Mouse (Mus musculus): ENCODE measurements around the gene Mpi. TPM values are rescaled to one million over a fixed set of nuclear protein-coding genes. Genes with fewer than 3 reads are reported as not detected.

The Mpi gene
- polyA plus RNA-seq (2011; ENCODE audit: insufficient read length, low read depth, missing spikeins): 32.2 and 35.6 TPM in 2 replicates

- Histone ChIP-seq H3K4me1 (ENCODE audit: control insufficient read depth, insufficient read depth, low read length) (peaks cover 4% of the 10 kb centered on the region; the same call in 1 of the 2 replicates), H3K4me3 (ENCODE audit: insufficient read depth, low read length) (peak within 1 kb of the TSS; percentile 71), H3K27ac (ENCODE audit: insufficient read depth, low read length) (no peak within 1 kb of the TSS)
- TF ChIP-seq CTCF (IDR thresholded peaks at IDR 0.05; ENCODE audit: borderline replicate concordance, insufficient read depth, low read length): no peak
- TF ChIP-seq POLR2A (IDR thresholded peaks at IDR 0.05; ENCODE audit: low read depth, low read length): peak; percentile 91
Observed at GRCm38 (mm10) chr9:57552139-57552887, at the start of gene Mpi. TSS of gene Mpi (minus strand) at chr9:57552763.

GRCm38 (mm10) chr9:57602098-57602497 is 49.5 kb upstream of the Mpi start:
- H3K4me1 ChIP-seq (ENCODE audit: control insufficient read depth, insufficient read depth, low read length): peaks cover 11% of the 10 kb centered on the region
- TF ChIP-seq CTCF (IDR thresholded peaks at IDR 0.05; ENCODE audit: borderline replicate concordance, insufficient read depth, low read length) (no peak), POLR2A (IDR thresholded peaks at IDR 0.05; ENCODE audit: low read depth, low read length) (no peak)
- H3K27ac ChIP-seq (ENCODE audit: insufficient read depth, low read length): no peak overlapping the region
- no peak overlapping the region for H3K4me3 ChIP-seq (ENCODE audit: insufficient read depth, low read length)

- no peak for TF ChIP-seq CTCF (IDR thresholded peaks at IDR 0.05; ENCODE audit: borderline replicate concordance, insufficient read depth, low read length)
- no peak for TF ChIP-seq POLR2A (IDR thresholded peaks at IDR 0.05; ENCODE audit: low read depth, low read length)
- peak overlapping the region; percentile 83 for H3K27ac ChIP-seq (ENCODE audit: insufficient read depth, low read length)
- H3K4me3 ChIP-seq (ENCODE audit: insufficient read depth, low read length): no peak overlapping the region
- peaks cover 11% of the 10 kb centered on the region for H3K4me1 ChIP-seq (ENCODE audit: control insufficient read depth, insufficient read depth, low read length)
Observed at GRCm38 (mm10) chr9:57601353-57601706, 48.8 kb upstream of the Mpi start.

GRCm38 (mm10) chr9:57600620-57601352 is 48.2 kb upstream of the Mpi start:
- TF ChIP-seq CTCF (IDR thresholded peaks at IDR 0.05; ENCODE audit: borderline replicate concordance, insufficient read depth, low read length) (no peak), POLR2A (IDR thresholded peaks at IDR 0.05; ENCODE audit: low read depth, low read length) (no peak)
- no peak overlapping the region for H3K4me3 ChIP-seq (ENCODE audit: insufficient read depth, low read length)
- peak overlapping the region; percentile 83 for H3K27ac ChIP-seq (ENCODE audit: insufficient read depth, low read length)
- H3K4me1 ChIP-seq (ENCODE audit: control insufficient read depth, insufficient read depth, low read length): peaks cover 11% of the 10 kb centered on the region

GRCm38 (mm10) chr9:57598851-57599563 is 46.4 kb upstream of the Mpi start:
- Histone ChIP-seq H3K4me3 (ENCODE audit: insufficient read depth, low read length) (no peak overlapping the region), H3K27ac (ENCODE audit: insufficient read depth, low read length) (no peak overlapping the region), H3K4me1 (ENCODE audit: control insufficient read depth, insufficient read depth, low read length) (peaks cover 11% of the 10 kb centered on the region)
- no peak for TF ChIP-seq CTCF (IDR thresholded peaks at IDR 0.05; ENCODE audit: borderline replicate concordance, insufficient read depth, low read length)
- TF ChIP-seq POLR2A (IDR thresholded peaks at IDR 0.05; ENCODE audit: low read depth, low read length): no peak

- no peak overlapping the region for H3K27ac ChIP-seq (ENCODE audit: insufficient read depth, low read length)
Observed at GRCm38 (mm10) chr9:57597929-57598382, 45.4 kb upstream of the Mpi start.

GRCm38 (mm10) chr9:57597265-57597664 is 44.7 kb upstream of the Mpi start:
- TF ChIP-seq POLR2A (IDR thresholded peaks at IDR 0.05; ENCODE audit: low read depth, low read length) (no peak), CTCF (IDR thresholded peaks at IDR 0.05; ENCODE audit: borderline replicate concordance, insufficient read depth, low read length) (no peak)
- Histone ChIP-seq H3K27ac (ENCODE audit: insufficient read depth, low read length) (no peak overlapping the region), H3K4me3 (ENCODE audit: insufficient read depth, low read length) (no peak overlapping the region), H3K4me1 (ENCODE audit: control insufficient read depth, insufficient read depth, low read length) (peaks cover 11% of the 10 kb centered on the region)

More at GRCm38 (mm10) chr9:57597929-57598382, 45.4 kb upstream of the Mpi start:
- no peak overlapping the region for H3K4me3 ChIP-seq (ENCODE audit: insufficient read depth, low read length)
- TF ChIP-seq CTCF (IDR thresholded peaks at IDR 0.05; ENCODE audit: borderline replicate concordance, insufficient read depth, low read length): no peak
- TF ChIP-seq POLR2A (IDR thresholded peaks at IDR 0.05; ENCODE audit: low read depth, low read length): no peak
- H3K4me1 ChIP-seq (ENCODE audit: control insufficient read depth, insufficient read depth, low read length): peaks cover 11% of the 10 kb centered on the region

- H3K4me3 ChIP-seq (ENCODE audit: insufficient read depth, low read length): no peak overlapping the region
- TF ChIP-seq CTCF (IDR thresholded peaks at IDR 0.05; ENCODE audit: borderline replicate concordance, insufficient read depth, low read length) (no peak), POLR2A (IDR thresholded peaks at IDR 0.05; ENCODE audit: low read depth, low read length) (no peak)
- no peak overlapping the region for H3K27ac ChIP-seq (ENCODE audit: insufficient read depth, low read length)
- H3K4me1 ChIP-seq (ENCODE audit: control insufficient read depth, insufficient read depth, low read length): no peaks in the 10 kb centered on the region
Observed at GRCm38 (mm10) chr9:57594174-57594509, 41.6 kb upstream of the Mpi start.

GRCm38 (mm10) chr9:57593454-57594173 is 41.1 kb upstream of the Mpi start:
- H3K4me3 ChIP-seq (ENCODE audit: insufficient read depth, low read length): no peak overlapping the region
- H3K27ac ChIP-seq (ENCODE audit: insufficient read depth, low read length): no peak overlapping the region
- H3K4me1 ChIP-seq (ENCODE audit: control insufficient read depth, insufficient read depth, low read length): no peaks in the 10 kb centered on the region
- TF ChIP-seq CTCF (IDR thresholded peaks at IDR 0.05; ENCODE audit: borderline replicate concordance, insufficient read depth, low read length) (no peak), POLR2A (IDR thresholded peaks at IDR 0.05; ENCODE audit: low read depth, low read length) (no peak)
